Mouse (Mus musculus): Measurements from ENCODE around the gene Gpr180. TPM values are rescaled to one million over a fixed set of nuclear protein-coding genes. Genes with fewer than 3 reads are reported as not detected.
"Not testable (repeated sequence)": the region's sequence is repeated elsewhere in the genome, so short reads cannot be mapped to it uniquely, and the experiment has no call there.

The Gpr180 gene
- total RNA-seq (2022) = 10 to 100 TPM; 18.2 to 22.9 (median 21.9) TPM

DNA sequence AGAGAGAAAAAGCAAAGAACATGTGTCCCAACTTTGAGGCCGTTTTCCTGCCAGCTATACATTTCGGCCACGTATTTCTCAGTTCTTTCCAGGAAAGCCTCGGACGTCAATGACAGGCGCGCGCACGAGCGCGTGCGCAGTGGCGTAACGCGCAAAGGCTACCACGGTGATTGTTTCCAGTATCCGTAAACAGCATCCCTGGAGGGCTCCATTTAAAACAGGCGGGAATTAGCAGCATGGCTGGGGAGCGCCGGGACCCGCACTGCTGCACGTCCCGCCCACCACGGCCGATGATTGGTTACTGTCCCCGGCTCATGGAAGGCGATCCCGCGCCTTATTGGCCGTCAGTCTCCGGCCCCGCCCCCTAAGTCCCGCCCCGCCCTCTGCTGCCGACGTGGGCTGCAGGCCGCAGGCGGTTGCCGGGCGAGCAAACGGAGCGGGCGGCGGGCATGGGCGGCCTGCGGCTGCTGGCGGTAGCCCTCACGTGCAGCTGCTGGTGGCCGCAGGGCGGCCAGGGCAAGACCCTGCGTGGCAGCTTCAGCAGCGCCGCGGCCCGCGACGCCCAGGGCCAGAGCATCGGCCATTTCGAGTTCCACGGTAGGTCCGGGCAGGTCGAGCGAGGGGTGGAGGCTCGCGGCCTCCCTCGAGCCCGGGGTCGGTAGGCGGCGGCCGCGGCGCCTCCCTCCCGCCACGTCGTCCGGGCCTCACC, at the start of gene Gpr180:
Gene Gpr180, plus strand, starts transcription at position 415 of the 709 bp plus-strand sequence.
- DNase-seq (ENCODE audit: low spot score) = peak; percentile 94

DNA sequence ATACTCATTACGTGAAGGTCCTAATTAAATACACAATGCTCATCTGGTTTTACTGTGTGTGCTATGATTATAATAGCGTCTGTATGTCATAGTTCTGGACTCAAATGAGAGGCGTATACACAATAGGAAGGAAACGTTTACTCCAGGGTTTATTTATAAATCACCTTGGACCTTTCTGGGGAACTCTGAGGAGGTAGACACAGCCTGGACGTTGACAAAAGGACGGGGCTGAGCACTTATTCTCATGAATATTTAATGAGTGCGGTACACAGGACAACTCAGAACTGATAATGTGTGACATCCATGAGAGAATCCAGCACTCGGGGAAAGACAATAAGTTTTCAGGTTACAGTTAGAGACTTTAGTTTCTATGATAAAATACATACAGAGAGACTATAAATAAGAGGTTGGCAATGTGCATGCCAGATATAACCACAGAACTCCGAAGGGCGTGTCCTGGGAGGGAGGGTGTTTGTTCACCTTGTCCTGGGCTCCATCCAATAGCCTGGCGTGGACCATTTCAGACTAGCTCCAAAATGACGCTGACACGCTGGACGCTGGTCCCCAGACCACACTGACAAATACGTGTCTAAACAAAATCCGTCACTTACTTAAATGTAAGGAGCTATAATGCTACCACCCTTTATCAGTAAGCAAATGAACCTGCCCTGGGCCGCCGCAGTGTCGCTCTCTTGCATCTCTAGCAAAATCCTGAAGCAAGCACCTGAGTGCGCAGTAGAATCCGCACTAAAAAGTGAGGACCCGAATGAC, 48.3 kb upstream of the Gpr180 start:
- DNase-seq (ENCODE audit: low spot score) = peak; percentile 49

DNA sequence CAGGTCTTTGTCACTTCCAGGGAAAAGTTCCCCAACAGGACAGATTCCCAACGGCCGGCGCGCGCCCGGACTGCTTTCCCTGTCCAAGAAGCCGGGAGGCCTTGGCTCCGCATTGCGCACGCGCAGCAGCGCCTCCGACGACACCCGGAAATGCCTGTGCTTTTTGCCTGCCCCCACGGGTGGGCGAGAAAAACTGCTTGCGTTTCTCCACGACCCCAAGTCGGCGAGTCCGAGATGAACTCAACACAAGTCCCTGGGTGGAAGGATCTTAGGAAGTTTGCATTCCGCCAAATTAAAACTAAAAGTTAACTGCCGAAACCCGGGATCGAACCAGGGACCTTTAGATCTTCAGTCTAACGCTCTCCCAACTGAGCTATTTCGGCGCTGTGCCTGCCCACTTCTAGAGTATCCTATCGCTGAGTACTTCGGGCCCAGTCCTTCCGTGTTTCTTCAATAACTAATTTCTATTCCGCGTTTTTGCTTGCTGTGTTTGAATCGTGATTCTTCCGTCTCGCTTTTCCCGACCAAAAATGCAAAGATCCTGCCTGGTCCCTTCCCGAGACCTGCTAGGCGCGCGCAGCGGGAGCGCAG, 47.6 kb upstream of the Gpr180 start:
- DNase-seq (ENCODE audit: low spot score) = peak; percentile 93

DNA sequence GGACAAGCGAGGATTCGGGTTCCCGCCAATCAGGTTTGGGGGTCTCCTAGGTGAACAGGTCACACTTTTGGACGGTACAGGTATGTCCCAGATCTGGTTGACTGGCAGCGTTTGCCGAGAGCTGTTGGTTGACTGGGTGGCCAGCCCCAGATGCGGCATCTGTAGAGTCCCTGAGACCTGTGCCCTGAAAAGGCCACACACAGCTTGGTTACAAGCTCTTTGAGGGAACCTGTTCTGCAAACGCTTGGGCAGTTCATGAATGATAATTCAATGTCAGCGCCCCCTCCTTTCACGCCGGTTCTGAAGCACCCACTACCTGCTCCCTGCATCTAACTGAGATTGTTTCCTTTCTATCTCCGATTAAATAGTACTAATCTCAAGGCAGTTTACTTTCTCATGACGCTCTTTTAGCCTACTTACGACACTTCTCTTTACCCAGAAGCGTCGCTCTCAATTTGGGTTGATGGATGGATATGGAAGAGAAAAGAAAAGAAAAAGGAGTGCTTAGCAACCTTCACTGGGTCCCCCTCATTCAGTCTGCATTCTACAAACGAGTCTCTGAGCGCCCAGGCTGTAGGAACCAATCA, 47.1 kb upstream of the Gpr180 start:
- DNase-seq (ENCODE audit: low spot score) = no peak

DNA sequence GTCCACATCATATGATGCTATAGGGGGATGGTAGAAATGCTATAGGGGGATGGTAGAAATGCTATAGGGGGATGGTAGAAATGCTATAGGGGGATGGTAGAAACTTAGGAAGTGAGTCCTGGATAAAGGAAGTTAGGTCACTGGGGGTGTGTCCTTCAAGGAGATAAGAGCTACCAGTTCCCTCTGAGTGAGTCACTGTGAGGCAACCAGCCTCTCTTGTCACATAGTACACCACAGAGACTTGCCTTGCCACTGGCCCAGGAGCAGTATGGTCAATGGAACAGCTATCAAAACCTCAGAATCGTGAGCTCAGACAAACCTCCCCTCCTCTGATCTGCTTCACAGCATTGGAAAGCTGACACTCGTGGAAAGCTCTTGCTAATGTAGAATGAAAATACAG, 38.7 kb upstream of the Gpr180 start:
- no peak for DNase-seq (ENCODE audit: low spot score)

DNA sequence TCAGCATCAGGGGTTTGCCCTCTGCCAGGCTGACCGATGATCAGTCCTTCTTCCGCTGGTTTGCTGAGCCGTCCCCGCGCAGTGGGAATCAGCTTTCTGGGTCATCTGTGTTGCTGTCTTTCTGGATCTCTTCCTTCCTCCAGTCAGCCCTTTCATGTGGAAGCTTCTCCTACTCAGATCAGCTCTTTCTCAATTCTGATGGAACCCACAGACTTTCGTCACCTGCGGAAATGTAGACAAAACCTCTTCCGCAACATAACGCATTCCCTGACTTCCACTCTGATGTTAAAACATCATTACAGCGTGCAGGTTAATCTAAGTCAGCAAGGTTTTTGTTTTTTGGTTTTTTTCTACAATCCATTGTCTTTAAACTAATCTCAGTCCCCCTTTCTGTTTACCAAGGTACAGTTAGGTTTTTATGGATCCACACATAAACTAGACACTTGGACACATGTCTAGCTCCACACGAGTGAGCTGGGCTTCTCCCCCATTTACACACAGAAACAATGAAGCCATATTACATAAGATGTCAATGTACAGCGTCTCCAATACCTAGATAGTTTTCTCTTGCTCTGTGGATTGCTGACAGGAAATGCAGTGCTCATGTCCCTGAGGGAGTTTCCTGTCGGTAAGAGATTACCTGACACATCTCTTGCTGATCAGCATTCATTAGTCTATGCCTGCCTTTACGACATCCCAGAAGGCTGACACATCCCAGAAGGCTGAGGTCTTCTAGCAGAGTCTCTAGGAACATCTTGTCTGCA, 35.5 kb upstream of the Gpr180 start:
- no peak for DNase-seq (ENCODE audit: low spot score)

DNA sequence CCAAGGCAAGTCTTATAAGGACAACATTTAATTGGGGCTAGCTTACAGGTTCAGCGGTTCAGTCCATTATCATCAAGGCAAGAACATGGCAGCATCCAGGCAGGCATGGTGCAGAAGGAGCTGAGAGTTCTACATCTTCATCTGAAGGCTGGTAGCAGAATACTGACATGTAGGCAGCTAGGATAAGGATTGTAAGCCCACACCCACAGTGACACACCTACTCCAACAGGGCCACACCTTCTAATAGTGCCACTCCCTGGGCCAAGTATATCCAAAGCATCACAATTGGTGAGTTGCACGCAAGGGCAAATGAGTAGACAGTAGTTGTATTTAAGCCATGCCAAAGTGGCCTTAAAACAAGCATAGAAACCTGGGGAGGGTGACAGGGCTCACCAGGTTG, 29.5 kb upstream of the Gpr180 start:
- DNase-seq (ENCODE audit: low spot score) = not testable (repeated sequence)

DNA sequence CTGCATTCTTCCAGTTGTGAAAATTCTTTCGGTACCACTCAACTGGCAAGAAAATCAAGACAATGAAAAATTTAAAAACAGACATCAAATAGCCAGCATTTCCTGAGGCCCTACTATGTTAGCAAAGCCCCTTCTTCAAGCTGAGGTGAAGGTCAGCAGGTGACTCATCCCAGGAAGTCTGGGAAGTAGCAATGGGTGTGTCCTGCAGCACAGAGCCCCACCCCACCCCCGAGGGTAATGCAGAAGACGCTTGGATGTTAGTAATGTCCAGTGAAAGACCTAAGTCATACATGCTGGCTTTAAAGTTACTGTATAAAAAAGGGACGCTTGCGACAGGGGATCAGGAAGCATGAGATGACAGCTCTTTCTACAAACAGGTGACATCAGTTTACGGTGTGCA, 23.8 kb upstream of the Gpr180 start:
- DNase-seq (ENCODE audit: low spot score) = no peak

DNA sequence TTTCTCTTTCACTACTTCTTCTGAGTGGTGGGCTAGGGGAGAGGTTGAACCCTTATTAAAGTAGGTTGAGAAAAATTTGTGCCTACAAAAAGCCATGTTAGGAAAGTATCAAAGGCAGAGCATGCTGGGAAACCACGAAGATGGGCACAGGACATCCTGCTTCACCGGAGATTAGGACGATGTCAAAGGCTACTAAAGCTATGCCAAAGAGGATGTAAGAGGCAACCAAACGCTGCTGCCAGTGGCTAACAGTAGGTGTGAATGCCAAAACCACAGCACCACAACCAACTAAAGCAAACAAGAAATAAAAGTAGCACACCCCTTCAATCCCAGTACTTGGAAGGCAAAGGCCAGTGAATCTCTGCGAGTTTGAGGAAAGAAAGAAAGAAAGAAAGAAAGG, 12.8 kb upstream of the Gpr180 start:
- no peak for DNase-seq (ENCODE audit: low spot score)

DNA sequence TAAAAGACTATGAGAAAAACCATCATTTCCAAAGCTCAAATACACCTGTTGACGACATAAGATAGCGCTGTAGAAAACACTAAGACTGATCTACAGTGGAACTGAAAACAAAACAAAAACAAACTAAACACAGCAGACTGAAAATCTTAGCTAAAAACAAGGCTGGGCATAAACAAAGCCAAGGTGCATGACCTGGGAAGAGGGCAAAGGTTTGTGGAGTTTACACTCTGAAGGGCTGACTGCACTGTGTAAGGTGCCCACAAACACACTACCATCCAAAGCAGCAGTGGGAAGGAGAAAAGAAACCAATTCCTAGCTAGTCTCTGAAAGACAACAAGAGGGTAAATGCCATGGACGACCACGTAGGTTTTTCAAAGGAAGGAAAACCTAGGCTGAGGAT, 12.2 kb upstream of the Gpr180 start:
- DNase-seq (ENCODE audit: low spot score) = no peak

DNA sequence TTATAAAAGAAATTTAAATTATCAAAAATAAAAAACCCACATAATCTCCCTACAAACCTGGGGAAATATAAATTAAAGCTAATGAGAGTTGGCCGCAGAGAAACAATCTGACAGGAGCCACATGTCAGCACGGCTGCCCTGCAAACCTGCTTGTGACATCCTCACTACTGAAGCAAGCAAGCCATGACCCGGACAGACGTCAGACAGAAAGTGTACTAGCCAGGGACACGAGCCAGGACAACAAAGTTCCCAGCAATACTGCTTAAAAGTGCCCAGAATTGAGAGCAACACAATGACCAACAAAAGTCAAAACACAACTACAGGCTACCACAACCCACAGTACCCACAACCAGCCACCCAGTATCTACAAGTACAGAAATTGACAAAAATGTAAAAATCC, 10.7 kb upstream of the Gpr180 start:
- no peak for DNase-seq (ENCODE audit: low spot score)

DNA sequence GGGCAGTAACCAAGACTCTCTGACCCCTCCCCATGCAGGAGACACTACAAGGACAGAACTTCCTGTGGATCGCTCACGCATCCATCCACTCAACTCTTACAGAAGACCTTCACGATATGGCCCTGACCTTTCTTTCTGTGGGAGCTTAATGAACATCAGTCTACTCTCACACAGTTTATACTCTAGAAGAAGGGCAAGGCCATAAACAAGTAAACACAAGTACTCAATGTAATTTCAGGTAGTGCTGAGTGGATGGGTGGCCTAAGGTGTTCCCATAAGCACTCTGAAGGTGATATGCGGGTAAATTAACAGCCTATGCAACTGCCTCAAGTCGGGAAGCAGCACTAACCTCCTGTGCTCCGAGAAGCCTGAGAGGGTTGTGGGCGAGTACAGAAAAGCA, 5.5 kb upstream of the Gpr180 start:
- no peak for DNase-seq (ENCODE audit: low spot score)

DNA sequence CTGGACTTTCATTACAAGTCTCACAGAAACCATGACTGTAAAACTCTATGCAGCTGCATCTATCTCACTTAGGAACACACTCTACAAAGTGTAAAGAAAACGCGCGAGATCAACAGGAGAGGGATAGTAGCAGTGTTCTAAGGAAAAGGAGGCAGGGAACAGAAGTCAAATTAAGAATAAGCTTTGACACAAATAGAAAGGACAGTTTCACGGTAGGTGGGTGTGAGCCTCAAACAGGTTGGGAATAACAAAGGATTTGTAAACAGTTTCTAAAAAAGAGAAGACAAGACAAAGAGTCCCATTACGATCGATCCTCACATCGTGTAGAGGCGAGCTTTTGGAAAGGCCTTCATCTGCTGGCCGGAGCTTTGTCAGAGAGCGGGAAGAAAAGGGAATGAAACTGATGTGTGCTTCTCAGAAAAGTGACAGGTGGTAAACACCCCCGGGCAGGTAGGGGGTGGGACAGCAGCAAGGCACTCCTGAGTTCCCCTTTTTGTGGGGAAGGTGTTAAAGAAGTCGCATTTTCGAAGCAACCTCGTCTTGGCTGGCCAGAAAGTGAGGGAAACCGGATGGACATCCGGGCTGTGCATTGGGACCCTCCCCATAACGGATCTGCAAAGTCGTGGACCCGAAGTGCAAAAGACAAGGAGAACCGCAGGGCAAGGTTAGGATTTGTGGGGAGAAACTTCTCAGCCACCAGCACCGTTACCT, 4.9 kb upstream of the Gpr180 start:
- DNase-seq (ENCODE audit: low spot score) = no peak

DNA sequence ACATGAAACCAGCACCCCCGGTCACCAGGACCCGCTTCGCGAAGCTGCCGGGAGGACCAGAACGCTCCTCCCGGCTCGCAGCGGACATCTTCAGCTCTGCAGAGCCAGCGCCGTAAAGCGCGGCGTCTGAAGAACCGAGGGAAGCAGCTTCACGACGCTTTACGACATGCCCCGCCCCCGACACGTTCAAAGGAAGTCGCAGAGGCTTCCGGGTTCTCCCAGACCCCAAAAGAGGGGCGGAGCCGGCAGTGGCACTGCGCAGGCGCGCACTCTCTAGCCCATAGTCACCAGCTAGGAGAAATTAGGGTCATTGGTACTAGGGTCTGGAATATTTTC, 4.3 kb upstream of the Gpr180 start, which contains the start of gene Tgds:
Gene Tgds, minus strand, starts transcription at position 114 of the 336 bp plus-strand sequence.
- DNase-seq (ENCODE audit: low spot score) = peak; percentile 99

DNA sequence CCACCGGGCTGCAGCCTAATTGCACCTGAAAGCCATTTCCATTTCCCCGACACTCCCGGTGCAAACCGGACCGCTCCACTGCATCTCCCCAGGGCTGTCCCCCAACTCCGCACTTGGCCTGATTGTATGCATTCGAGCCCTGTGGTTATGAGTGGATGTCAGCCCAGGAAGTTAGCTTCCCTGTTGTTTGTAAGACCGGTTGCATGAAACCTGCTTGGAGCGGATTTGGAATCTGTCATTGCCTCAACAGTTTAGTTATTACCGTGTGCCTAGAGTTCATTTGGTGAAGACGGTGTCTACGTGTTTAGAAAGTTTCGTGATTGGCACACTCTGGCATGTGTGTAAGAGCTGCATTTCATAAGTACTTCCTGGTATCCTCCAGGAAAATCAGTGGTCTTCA, 529 bp downstream of the Gpr180 start:
- peak; percentile 13 for DNase-seq (ENCODE audit: low spot score)

DNA sequence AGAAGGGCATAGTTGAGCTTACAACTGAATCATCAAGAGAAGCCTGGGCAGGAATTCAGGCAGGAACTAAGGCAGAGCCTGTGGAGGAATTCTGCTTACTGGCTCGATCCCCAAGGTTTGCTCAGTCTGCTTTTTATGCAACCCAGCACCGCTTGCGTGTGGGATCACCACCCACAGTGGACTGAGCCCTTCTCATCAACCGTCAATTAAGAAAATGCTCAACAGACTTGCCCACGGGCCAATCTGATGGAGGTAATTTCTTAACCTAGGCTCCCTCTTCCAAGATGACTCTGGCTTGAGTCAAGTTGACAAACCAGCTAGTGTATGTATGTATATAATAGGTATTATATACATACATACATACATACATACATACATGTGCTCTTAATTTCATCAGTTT, 5.3 kb downstream of the Gpr180 start:
- DNase-seq (ENCODE audit: low spot score) = no peak

DNA sequence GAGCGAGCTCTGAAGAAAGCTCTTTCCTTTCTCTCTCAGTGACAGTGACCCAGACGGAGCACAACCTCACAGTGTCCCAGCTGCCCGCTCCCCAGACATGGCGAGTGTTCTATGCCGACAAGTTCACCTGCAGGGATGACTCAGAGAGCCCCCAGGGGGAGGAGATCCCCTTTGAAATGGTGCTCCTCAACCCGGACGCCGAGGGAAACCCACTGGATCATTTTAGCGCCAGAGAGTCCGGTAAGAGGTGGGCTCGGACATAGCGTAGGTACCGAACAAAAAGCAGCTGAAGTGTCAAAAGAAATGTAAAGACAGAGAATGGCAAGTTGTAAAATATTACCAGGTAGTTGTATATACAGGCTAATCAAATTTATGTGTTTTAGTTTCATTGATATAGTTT, 11.1 kb downstream of the Gpr180 start:
- DNase-seq (ENCODE audit: low spot score) = no peak

DNA sequence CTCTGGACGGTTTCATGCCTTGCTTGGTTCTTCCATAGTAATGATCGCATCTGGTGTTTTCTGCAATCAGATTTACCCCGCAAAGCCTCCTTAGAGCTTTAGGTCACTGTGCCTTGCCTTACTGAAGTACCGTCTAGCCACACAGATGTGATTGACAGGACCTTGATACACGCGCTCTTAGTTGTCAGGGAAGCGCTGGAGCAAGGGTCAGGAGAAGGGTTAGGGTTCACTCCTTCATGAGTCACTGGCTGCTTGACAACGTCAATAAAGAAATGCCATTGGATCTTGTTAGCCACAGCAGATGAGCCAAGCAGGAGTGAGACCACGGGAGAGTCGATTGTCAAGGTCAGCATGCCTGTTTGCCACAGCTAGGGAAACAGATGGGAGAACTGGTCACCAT, 11.6 kb downstream of the Gpr180 start:
- no peak for DNase-seq (ENCODE audit: low spot score)

DNA sequence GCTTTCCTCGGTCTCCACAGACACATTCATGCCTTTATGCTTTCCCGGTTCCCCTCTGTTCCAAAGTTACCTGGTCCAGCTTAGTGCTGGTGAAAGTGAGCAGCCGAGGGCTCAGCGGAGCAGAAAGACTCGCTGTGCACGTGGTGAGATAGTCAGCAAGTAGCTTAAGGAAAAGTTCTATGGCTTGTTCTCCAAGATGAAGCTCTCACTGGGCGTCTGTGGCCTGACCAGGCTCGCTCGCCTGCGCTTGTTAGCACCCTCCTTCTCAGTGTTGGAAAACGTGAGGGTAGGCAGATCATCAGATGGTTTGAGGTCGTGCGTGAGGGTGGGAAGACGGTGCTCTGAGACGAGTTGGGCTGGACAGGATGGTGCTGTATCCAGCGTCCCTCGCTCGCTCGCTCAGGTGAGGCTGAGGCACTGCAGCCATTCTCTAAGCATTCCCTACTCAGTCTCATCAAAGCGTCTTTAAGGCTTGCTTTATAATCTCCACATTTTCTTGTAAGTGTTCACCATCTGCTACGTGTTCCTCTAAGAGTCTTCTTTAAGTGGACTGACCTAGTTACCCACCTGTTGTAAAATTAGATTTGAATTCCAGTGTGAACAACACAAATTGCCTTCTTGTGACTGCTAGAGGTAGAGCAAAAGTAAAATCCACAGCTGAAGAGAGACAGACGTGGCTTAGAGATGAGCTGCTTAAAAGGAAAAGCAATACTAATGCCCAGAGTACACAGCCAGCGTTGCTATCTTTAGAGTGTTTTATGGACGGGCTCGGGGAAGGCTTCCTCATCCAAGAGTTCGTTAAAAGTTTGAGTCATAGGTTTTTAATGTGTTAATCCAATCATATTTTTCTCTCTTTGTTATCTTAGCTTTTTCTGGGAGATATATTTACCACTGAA, 13.9 kb downstream of the Gpr180 start:
- DNase-seq (ENCODE audit: low spot score) = no peak

DNA sequence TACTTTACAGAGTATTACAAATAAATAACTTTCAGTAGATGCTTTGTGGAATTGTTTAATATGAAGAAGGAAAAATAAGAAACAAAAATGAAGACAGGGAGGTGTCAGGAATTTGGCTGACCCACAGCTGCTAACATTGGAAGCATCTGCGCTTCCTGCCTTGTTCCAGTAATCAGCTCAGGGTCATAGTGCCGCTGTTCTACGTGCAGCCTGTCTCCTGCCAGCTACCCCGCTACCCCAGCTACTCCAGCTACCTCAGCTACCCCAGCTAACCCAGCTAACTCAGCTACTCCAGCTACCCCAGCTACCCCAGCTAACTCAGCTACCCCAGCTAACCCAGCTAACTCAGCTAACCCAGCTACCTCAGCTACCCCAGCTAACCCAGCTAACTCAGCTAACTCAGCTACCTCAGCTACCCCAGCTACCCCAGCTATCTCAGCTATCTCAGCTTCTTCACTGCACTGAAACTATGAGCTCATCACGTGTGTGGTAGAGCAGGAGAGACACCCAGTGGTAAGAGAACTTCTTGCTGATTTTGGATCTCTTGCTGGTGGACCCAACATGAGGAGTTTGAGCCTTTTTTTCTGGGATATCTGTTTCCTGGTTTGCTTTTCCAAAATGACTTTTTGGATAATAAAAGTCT, 14.8 kb downstream of the Gpr180 start:
- peak; percentile 29 for DNase-seq (ENCODE audit: low spot score)

All from heart, adult 8-10 months (tissue).